Mouse (Mus musculus): Measurements from ENCODE around the gene Slc43a3.

DNA sequence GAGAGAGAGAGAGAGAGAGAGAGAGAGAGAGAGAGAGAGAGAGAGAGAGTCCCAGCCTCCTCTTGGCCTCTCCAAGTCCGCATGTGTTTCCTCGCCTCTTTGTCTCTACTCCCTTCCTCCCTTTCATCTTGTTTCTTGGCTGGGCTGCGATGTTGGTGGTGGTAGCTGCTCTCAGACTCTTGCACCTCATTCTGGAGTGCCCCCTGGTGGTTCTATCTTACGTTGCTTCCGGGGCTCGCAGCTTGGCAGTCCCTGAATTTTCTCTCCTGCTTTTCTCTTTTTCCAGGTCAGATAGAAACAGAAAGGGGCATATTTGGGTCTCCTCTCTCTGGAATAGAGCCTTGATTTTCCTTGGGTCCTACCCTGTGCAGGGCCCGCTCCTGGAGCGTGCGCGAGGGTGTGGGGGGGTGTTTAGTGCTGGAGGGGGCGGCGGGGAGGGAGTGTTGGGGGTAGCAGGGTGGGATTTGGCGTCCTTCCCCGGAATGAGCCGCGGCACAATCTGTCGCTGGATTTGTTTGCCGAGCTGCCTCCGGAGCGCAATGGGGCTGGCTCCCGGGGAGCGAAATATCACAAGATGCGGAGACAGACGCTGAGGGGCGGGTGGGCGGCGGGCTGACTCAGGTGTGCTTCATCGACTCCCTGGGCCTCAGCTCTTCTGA lies 47.6 kb upstream of the Slc43a3 start:
- no peak for TF ChIP-seq EP300 (IDR thresholded peaks at IDR 0.05; ENCODE audit: insufficient read depth, low read depth, low read length)
- no peak for TF ChIP-seq POLR2A (IDR thresholded peaks at IDR 0.05; ENCODE audit: insufficient read depth, low read length)
